Mouse (Mus musculus): Measurements from ENCODE around the gene Arhgap21. TPM values are rescaled to one million over a fixed set of nuclear protein-coding genes. Genes with fewer than 3 reads are reported as not detected.

Arhgap21 gene
- 10 to 100 TPM; 84.5 to 91.7 TPM for total RNA-seq (2021)
- long read RNA-seq, experiment 1, full-length matches to known transcripts, result 1 of 9 reads
- long read RNA-seq, experiment 1, partial matches to known transcripts, result 5 of 9 reads
- long read RNA-seq, experiment 1, other reads (novel, unspliced or antisense), result 3 of 9 reads
- long read RNA-seq, experiment 2, partial matches to known transcripts, result 7 of 15 reads
- long read RNA-seq, experiment 2, other reads (novel, unspliced or antisense), result 8 of 15 reads

DNA sequence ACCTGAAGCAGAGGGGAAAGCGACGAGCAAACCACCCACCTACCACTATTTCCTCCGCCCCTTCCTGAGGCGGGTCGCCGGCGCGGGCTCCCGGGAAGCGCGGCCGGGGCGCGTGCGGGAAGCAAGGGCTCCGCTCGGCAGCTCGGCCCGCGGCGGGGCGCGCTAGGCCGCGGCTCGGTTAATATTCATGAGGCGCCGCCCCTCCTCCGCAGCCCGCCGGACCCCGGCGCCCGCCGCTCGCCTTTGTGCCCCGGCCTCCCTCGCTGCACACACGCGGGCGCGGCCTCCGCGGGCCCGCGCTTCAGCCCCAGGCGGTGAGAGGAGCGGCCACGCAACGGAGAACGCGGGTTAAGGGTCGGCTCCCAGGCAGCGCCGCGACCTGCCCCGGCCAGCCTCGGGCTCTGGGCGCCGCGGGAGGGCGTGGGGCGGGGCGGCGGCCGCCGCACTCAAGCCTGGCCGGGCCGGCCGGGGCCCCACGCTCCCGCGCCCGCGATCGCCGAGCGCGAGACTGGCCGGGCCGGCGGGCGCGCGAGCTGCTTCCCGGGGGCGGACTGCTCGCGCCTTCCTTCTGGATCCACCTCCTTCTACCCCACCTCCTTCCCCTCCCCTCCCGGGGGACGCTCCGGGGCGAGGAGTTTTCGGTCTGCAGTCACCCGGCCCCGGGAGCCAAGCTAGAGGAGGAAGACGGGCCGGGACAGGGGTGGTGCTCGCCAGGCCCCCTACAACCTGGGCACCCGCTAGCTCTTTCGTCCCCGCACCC, at the start of gene Arhgap21:
Gene Arhgap21, minus strand, starts transcription at position 441 of the 760 bp plus-strand sequence.
- peak; percentile 86 to 90 for DNase-seq
- intact Hi-C loops (cut with DNase I), result loop anchor here (5.0 kb wide), 2 partner anchors 69 to 174 kb away; no protein-coding TSS in a partner anchor

DNA sequence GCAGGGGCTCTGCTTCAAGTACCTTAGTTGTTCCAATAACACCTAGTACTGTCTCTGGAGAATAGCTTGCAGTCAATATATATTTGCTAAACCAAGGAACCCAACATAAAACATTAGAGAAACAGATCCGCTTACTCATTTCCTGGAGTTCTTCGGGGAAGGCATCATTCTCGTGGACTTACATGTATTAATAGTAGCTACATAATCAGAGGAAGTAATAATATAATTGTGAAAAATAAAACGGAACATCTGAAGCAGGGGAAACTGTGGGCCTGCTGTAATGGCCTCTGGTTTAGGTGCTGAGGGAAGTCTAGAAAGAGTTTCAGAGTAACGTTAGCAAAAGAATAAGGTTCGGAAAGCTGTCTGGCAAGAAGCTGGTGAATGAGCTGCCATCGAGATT, 47.9 kb upstream of the Arhgap21 start:
- intact Hi-C loops (cut with DNase I), result no loop called here
- DNase-seq, result no peak

DNA sequence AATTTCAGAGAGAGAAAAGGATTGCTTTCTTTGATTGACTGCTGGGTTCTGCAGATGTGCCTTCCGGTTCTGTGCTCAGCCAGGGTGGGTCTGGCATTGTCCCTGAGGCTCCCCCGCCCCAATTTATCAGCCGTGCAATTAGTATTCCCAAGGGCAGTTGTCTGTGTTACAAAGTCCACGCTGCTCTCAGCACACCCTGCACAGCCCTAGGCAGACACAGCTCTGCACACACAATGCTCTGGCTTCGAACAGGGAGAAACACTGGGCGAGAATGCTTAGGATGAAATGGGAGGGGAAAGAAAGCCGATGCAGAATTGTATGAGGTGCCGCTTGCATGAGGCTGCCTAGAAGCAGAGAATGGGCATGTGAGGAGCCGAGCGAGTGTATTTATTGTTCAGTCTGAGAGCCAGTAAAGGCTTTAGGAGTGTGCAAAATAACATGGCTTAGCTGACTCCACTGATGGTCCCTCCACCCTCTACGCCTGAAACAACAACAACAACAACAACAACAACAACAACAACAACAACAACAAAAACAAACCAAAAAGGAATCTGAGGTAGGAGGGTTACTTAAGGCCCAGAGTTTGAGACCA, 42.2 kb upstream of the Arhgap21 start:
- no peak for DNase-seq
- intact Hi-C loops (cut with DNase I), result no loop called here

DNA sequence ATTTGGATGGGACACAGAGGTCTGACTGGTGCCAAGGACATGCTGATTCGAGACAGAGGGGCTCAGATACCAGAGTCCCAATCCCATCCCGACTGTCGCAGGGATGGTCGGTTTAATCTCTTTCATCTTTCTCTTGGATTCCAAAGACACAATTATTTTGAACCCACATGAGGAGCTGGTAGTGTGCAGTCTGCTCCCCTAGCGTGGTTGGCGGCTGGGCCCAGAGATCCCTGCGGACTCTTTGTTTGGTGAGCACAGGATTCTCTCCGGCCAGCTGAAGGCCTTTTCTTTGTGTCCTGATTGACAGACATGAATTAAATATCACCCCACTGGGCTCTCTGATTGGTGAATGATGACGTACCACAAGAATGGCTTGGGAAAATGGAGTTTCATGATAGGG, 41.5 kb upstream of the Arhgap21 start:
- intact Hi-C loops (cut with DNase I), result no loop called here
- DNase-seq, result no peak

DNA sequence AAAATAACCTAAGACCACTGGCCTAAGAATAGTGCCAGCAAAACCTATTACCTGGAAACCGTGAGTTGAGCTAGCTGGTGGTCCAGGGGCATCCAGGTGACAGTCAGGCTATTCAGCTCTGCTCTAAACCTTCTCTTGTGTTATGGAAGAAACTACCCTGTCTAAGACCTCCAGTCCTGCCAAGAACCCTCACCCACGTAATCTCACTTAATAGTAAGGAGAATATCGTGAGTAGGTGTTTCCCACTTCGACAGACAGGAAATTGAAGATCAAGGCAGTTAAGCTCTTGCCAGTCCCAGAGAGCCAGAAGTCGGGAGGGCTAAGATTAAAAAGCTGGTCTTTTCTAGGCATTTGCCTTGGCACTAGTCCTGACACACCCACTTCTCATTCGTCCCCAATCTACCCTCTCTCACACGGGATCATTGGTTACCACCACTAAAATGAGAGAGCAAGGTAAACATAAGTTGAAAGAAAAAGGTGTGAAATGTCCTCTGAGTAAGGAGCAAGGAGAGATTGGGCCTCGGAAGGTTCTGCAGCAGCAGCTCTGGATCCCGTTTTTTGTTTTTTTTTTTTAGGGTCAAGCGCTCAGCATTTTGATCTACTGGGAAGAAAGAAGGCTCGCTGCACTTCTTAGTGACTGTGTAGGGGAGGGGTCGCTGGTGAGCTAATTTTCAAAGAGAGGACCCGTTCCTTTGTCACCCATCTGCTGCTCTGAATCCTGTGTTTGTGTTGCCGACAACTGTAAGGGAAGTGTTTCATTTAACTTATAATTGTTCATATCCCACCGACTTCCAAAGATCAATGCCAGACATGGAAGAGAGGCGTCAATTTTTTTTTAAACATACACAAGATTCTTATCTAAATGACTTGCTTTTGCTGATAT, 40.8 kb upstream of the Arhgap21 start:
- intact Hi-C loops (cut with DNase I), result no loop called here
- no peak for DNase-seq

DNA sequence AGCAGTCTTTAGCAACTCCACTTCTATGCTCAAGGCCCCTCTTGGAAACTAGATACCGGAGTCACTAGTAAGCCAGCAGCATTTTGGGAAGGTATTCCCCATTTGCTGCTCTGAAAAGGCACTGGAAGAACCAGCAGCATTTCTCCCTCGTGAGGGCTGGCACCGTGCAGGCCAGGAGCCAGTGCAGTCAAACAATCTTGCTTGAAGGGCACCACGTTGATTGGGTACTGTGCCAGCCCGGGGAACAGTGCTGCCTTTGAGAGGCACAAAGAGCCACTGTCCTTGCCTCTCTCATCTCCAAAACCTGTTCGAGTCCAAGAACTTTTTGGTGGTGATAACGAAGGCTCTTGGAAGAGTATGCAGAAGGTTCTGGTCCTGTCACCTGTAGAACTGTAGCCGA, 33.9 kb upstream of the Arhgap21 start:
- intact Hi-C loops (cut with DNase I), result no loop called here
- peak; percentile 41 to 42 for DNase-seq

DNA sequence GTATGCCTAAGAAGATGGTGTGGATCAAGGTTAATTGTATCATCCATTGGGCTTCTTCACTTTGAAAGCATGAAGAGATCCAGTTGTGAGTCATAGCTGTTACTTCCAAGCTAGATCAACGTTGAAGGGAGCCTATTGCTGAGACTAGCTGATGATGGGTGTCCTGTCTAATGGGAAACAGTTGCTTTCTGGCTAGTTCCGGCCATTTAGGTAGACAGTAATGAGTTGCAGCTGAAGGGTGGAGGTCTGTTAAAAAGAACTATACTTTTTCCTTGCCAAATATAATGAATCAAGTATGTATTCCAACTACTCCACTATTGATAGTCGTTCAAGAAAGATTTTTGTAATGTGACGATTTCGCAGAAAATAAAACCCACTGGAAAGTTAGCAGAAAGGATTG, 32.5 kb upstream of the Arhgap21 start:
- DNase-seq, result no peak
- intact Hi-C loops (cut with DNase I), result no loop called here

DNA sequence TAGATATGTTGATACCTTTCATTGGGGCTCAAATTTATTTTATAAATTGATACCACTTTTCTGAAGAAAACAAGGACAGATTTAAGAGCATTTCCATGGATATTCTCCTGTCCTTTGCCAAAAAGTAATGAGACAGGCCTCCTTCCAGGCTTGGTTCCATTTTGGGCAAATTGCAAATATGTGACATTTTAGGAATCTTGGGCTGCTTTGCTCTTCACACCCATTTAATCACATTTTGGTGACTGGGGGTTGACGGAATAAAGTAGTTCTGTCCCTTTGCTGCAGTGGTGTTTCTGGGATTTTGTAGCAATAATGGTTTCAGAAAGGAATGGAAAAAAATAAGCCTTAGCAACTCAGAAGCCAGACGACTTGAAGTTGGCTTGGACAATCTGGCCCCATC, 26.9 kb upstream of the Arhgap21 start:
- intact Hi-C loops (cut with DNase I), result no loop called here
- no peak for DNase-seq

DNA sequence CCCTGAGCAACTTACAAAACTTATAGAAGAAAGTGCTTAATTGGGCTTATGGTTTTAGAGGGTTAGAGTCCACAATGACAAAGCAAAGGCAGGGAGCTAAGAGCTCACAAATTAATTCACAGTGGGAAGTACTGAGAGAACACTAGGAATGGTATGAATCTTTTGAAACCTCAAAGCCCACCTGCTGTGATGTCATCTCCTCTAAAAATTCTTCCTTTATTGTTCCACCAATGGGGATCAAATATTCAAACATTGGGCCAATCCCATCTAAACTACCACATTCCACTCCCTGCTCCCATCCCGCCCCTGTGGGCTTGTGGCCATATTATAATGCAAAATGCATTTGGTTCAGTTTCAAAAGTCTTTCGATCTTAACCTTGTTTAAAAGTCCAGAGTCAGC, 22.8 kb upstream of the Arhgap21 start:
- DNase-seq, result no peak
- intact Hi-C loops (cut with DNase I), result no loop called here

DNA sequence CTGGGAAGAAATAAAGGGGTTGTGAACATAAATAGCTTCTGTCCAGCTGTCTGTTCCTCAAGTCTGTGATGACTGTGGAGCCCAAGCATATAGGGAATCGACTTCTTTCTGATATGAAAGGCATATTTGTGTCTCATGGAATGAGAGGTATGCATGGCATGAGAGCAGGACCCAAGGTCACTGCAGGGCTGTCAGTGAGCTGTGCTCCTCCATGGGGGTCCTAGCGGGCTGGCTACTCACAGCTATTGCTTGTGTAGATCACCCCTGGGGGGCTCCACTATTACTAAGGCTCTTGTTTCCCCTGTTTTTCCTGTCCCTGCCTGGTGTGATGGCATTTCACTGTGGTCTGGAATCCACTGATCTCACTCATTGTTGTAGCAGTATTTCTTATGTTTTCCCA, 22.2 kb upstream of the Arhgap21 start:
- intact Hi-C loops (cut with DNase I), result no loop called here
- DNase-seq, result no peak

DNA sequence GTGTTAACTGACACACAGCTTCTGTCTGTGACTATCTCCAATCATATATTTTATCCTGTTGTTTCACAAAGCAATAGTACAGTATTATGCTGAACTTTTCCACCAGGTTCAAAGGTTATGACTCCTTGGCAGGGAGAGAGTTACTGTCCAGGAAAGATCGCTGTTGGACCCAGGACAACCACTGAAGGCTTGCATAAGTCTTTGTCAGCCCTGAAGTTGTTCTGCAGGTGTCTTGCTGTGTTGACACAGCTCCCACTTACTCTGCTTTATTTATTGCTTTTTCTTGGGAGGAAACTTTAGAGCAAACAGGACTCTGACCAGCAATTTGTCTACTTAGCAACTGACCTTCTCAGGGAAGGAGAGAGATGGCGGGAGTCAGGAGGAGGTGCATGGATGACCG, 21.4 kb upstream of the Arhgap21 start:
- intact Hi-C loops (cut with DNase I), result no loop called here
- no peak for DNase-seq

DNA sequence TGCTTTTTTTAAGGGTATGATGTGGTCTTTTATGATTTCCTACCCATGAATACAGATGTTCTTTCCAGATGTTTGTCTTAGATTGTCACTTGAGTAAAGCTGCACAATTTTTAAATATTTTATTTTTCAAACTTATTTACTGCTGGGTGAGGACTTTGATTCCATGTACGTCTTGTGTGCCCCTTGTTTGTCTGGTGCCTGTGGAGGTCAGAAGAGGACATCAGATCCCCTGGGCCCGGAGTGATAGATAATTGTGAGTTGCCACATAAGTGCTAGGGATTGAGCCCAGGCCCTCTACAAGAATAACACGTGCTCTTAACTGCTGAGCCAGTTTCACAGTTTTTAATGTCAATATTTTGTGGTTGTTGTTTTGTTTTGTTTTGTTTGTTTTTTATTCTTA, 19.1 kb upstream of the Arhgap21 start:
- no peak for DNase-seq
- intact Hi-C loops (cut with DNase I), result no loop called here

DNA sequence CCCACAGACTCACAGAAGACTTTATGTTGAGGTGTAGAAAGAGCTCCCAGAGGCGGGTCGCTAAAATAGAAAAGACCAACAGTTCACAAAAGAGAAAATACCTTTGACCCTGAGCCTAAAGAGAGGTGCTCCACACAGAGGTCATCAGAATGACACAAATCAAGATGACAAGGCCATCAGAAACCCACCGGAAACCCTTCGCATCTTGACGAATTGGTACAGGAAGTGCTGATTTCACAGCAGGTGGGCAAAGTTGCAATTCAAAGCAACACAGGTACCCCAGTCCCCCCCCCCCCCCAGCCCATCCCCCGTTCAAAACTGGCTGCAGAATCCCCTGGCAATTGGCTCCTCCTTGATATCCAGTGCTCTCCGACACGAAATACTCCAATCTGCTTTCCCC, 10.0 kb upstream of the Arhgap21 start:
- intact Hi-C loops (cut with DNase I), result no loop called here
- no peak for DNase-seq

DNA sequence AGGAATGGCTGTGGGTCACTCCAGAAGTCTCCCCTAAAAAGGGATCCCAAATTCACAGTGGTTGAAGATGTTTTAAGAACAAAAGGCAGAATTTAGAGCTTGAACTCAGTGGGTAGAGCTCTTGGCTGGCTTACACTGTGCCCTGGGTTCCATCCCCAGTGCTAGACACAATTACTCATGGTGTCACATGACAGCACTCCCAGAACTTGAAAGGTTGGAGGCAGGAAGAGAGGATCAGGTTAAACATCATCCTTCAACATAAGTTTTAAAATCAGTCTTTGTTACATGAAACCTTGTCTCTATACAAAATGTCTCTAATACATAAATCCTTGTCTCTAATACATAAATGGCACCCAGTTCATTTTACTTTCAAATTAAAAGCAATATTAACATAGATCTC, 8.4 kb upstream of the Arhgap21 start:
- DNase-seq, result no peak
- intact Hi-C loops (cut with DNase I), result no loop called here

DNA sequence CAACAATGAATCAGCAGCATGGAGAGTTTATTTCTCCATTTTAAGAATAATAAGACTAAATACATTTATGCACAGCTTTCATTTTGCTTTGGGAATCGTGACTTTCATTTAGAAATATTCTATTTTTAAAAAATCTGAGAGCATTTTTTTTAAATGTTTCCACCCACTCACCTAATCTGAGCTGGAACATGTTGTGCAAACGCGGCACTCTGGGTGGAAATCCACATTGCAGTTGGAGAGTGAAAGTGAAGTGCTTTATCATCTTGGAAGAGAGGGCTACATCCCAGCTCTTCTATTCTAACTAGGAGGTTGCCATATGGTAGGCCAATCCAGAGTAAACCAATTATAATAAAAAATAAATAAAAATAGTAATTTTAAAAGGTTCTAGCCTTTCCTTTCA, 4.8 kb upstream of the Arhgap21 start:
- no peak for DNase-seq
- intact Hi-C loops (cut with DNase I), result no loop called here

DNA sequence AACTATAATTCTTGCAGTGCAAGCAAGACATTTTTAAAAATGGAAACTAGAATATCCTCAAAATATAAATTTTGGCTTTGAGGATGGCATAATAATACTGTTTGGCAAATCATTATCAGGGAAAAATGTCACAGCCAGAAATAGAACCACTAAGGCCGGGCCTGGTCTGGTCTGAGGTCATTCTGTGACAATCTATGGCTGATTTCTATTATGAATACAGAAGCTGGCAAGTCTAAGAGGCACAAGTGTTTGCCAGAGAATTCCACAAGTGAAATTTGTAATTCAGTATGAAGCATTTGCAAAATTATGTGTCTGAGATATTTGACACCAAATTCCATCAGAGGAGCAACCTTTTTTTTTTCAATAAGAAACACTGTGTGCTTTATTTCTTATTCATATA, 3.5 kb upstream of the Arhgap21 start:
- DNase-seq, result no peak
- intact Hi-C loops (cut with DNase I), result no loop called here

DNA sequence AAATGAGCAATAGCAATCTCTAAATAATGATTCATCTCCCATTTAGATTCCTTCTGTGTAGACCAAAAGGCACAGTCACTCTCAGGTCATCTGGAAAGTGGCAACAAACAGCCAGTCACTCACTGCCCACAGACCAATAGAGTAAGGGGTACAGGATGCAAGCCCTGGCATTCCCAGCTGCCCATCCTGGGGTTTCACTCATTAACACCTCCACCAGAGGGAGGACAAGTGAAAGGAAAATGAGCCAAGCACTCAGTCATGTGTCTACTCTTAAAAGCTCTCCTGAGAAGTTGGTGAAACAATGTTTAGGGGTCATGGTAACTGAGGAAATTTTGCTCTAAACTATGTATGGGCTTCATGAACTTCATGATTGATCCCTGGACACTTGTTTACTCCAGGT, 2.9 kb upstream of the Arhgap21 start:
- DNase-seq, result peak in 1 of 2 experiments; percentile 39
- intact Hi-C loops (cut with DNase I), result no loop called here

DNA sequence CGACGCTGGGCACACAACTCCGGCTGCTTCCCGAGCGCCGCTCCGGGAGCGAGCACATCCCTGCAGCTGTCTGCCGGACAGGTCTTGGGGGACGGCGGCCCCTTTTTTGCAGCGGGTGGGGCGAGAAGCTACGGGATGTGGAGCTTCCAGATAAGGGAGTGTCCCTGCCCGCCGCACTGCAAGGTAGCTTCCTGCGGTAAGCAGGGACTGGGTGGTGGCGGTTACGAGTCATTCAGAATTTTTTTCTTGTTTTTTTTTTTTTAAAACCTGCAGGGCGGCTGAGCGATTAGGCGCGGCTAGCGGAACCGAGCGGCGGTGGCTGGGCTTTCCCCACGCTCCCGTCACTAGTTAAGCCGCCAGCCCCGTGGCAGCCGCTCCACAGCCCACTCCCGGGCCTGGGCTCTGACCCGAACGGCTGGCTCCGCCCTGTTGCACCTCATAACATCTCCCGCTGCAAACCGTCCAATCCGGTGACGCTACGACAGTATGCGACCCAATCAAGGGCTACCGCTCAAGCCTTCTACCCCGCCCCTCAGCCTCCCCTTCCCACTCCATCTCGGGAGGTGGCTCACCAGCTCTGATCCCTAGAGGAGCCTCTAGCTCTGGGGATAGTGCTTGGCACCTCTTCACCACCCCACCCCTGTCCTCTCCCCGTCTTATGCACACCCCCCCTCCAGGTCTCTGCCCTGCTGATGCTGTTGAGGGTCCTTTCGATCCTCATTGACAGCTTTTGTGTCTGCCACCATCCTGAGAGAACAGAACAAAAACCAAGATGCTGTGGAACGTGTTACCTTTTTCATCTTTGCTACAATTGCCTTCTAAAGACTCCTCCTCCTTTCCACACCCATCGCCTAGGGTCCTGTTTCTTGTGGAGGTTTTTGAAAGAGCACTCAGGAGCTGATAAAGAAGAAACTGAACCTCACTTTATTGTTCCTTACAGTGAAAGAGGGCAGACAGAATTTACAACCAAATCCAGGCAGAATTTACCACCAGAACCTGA, 820 bp upstream of the Arhgap21 start:
- intact Hi-C loops (cut with DNase I), result loop anchor here (5.0 kb wide), 2 partner anchors 68 to 173 kb away; no protein-coding TSS in a partner anchor
- peak; percentile 93 to 94 for DNase-seq

DNA sequence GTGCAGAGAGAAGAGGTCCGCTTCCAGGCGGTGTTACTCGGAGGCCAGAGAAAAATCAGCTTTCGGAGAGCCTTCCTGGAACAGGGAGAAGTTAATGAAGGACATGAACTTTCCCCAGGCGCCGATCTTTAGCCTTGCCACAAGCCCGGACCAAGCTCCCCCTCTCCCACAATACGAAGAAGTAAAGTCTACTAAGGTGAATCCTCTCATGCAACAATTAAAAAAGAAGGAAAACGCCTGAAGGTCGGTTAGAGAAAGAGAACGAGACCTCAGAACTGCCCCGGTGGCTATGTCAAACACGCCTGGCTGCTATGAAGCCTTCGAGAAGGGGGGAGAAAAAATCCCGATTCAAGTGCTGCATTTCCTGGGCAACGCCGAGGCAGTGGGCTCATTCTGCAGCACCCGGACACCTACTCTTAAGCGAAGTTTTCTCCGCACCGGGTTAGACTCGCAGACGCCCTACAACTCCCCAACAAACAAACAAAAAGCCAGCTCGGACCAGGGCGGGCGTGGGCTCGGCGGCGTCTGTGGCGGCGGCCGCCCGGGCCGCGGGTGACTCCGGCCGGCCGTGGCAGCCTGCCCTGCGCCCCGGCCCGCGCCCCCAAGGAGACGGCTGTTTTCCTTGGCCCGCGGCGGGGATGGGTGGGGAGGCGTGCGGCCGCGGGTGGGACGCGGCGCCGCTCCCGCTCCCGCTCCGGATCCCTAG, 882 bp downstream of the Arhgap21 start:
- intact Hi-C loops (cut with DNase I), result loop anchor here (2.0 to 5.0 kb wide), 3 partner anchors 69 to 175 kb away; no protein-coding TSS in a partner anchor
- DNase-seq, result peak; percentile 55 to 61

All from heart, postnatal 14 days (tissue).